Mouse (Mus musculus) thymus, postnatal 14 days (tissue): ENCODE results near the gene Lmod1.

Experiments used
- DNase-seq: peaks from one replicate; pipeline ENCODE4 v3.0.0; 2021

The Lmod1 gene

GRCm38 (mm10) chr1:135324571-135324970, at the start of gene Lmod1:
Gene Lmod1, plus strand, starts transcription at chr1:135324807.
- DNase-seq, result no peak

GRCm38 (mm10) chr1:135280646-135281045, 44.0 kb upstream of the Lmod1 start:
- no peak for DNase-seq

GRCm38 (mm10) chr1:135281841-135282240, 42.8 kb upstream of the Lmod1 start:
- no peak for DNase-seq

GRCm38 (mm10) chr1:135282536-135283286, 41.9 kb upstream of the Lmod1 start:
- DNase-seq, result no peak

- no peak for DNase-seq
These were observed 41.3 kb upstream of the Lmod1 start for GRCm38 (mm10) chr1:135283287-135283825.

- DNase-seq, result peak; percentile 81
These were observed 40.7 kb upstream of the Lmod1 start, which contains the start of gene Rnpep for GRCm38 (mm10) chr1:135283826-135284291. Gene Rnpep, minus strand, starts transcription at chr1:135284084.

GRCm38 (mm10) chr1:135286311-135286710, 38.3 kb upstream of the Lmod1 start:
- no peak for DNase-seq

GRCm38 (mm10) chr1:135290908-135291307, 33.7 kb upstream of the Lmod1 start:
- no peak for DNase-seq

- no peak for DNase-seq
These were observed 13.3 kb upstream of the Lmod1 start for GRCm38 (mm10) chr1:135311356-135311755.

- DNase-seq, result no peak
These were observed 12.4 kb upstream of the Lmod1 start for GRCm38 (mm10) chr1:135312201-135312600.

- DNase-seq, result peak; percentile 91
These were observed 11.1 kb upstream of the Lmod1 start, which contains the start of gene Timm17a for GRCm38 (mm10) chr1:135313284-135314031. Gene Timm17a, minus strand, starts transcription at chr1:135313778.

- DNase-seq, result no peak
These were observed 1.2 kb upstream of the Lmod1 start for GRCm38 (mm10) chr1:135323367-135323901.

- DNase-seq, result no peak
These were observed 1.3 kb downstream of the Lmod1 start for GRCm38 (mm10) chr1:135325934-135326333.

- DNase-seq, result no peak
These were observed 3.8 kb downstream of the Lmod1 start for GRCm38 (mm10) chr1:135328368-135328767.

- DNase-seq, result no peak
These were observed 6.0 kb downstream of the Lmod1 start for GRCm38 (mm10) chr1:135330578-135330977.

- no peak for DNase-seq
These were observed 17.3 kb downstream of the Lmod1 start for GRCm38 (mm10) chr1:135341947-135342346.

GRCm38 (mm10) chr1:135344026-135344425, 19.4 kb downstream of the Lmod1 start:
- DNase-seq, result no peak

GRCm38 (mm10) chr1:135346891-135347290, 22.3 kb downstream of the Lmod1 start:
- DNase-seq, result no peak

GRCm38 (mm10) chr1:135347498-135348169, 23.0 kb downstream of the Lmod1 start:
- no peak for DNase-seq

GRCm38 (mm10) chr1:135351953-135352352, 27.3 kb downstream of the Lmod1 start:
- no peak for DNase-seq

- DNase-seq, result no peak
These were observed 34.5 kb downstream of the Lmod1 start for GRCm38 (mm10) chr1:135359071-135359470.

GRCm38 (mm10) chr1:135361491-135361890, 36.9 kb downstream of the Lmod1 start:
- no peak for DNase-seq

GRCm38 (mm10) chr1:135362115-135362514, 37.5 kb downstream of the Lmod1 start:
- no peak for DNase-seq
